Mouse (Mus musculus): ENCODE results near the gene Gm9972. TPM values are rescaled to one million over a fixed set of nuclear protein-coding genes. Genes with fewer than 3 reads are reported as not detected.

Gm9972 gene
- total and polyA plus RNA-seq, 3 experiments, result not detected

- H3K36me3 ChIP-seq (replicated peaks in 1 of 2; ENCODE audit: control insufficient read depth in 1 of 2, insufficient read depth in 1 of 2, low read length in 1 of 2), result no peaks in the 10 kb centered on the region
- H3K27ac ChIP-seq (ENCODE audit: insufficient read depth, low read depth), result no peak overlapping the region
- in situ Hi-C loops (cut with MboI; ENCODE audit: low pct_ligation_motif_present, low pct_unique_long_range_greater_than_20kb, low sequenced_read_pairs), result no loop called here
- H3K4me1 ChIP-seq (ENCODE audit: control insufficient read depth in 1 of 2, insufficient read depth in 2 of 2), result no peaks in the 10 kb centered on the region
- no peak overlapping the region for H3K4me3 ChIP-seq (replicated peaks in 1 of 3; ENCODE audit: low read depth in 2 of 3, low read length in 2 of 3, poor library complexity in 1 of 3)
- no peaks in the 10 kb centered on the region for H3K27me3 ChIP-seq (replicated peaks)
- dilution Hi-C loops (cut with MboI; ENCODE audit: extremely low pct_ligation_motif_present, extremely low pct_unique_long_range_greater_than_20kb, low sequenced_read_pairs), result no loop called here
- no peak for DNase-seq (ENCODE audit: extremely low read depth)
- H3K79me2 ChIP-seq (replicated peaks; ENCODE audit: control insufficient read depth, extremely low read depth, insufficient read depth, poor library complexity, severe bottlenecking), result no peaks in the 10 kb centered on the region
- no peak for TF ChIP-seq ZMIZ1 (IDR thresholded peaks at IDR 0.05; ENCODE audit: low read depth, low read length)
- no peak for TF ChIP-seq CHD2 (IDR thresholded peaks at IDR 0.05; ENCODE audit: low read length)
- TF ChIP-seq KAT2A (IDR thresholded peaks at IDR 0.05; ENCODE audit: insufficient replicate concordance, low read length), result no peak
- no peak for TF ChIP-seq RCOR1 (conservative IDR thresholded peaks at IDR 0.05; ENCODE audit: low read depth, low read length)
- no peak for TF ChIP-seq USF2 (conservative IDR thresholded peaks at IDR 0.05; ENCODE audit: low read depth, low read length)
- TF ChIP-seq UBTF (IDR thresholded peaks at IDR 0.05; ENCODE audit: low read depth, low read length), result no peak
- H3K9ac ChIP-seq (ENCODE audit: insufficient read depth, low read depth), result no peak overlapping the region
- no peaks in the 10 kb centered on the region for H3K9me3 ChIP-seq (replicated peaks; ENCODE audit: low read length)
- no peak overlapping the region for H3K4me2 ChIP-seq (ENCODE audit: insufficient read depth, low read depth, poor library complexity, severe bottlenecking)
These were observed 12.3 kb upstream of the Gm9972 start for GRCm38 (mm10) chr11:43023109-43023688.

DNA sequence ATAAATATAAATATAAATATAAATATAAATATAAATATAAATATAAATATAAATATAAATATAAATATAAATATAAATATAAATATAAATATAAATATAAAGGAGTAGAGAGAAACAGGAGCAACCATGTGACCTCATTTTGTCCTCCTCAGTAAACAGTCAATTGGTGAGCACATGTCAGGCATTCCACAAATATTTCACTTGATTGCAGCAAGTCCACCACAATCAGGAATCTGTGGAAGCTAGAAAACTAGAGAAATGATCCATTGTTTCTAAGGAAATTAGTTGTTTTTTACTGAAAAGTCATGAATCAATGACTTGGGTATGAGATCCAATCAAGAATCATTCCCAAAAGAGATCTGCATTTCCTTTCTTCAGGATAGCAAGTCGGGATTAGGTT, 5.7 kb upstream of the Gm9972 start:
- Histone ChIP-seq H3K9me3 (replicated peaks; ENCODE audit: low read length) (no peaks in the 10 kb centered on the region), H3K4me1 (ENCODE audit: control insufficient read depth in 1 of 2, insufficient read depth in 2 of 2) (peaks cover 2 to 5% of the 10 kb centered on the region in 2 experiments; a peak in 3 of 4 replicates), H3K27ac (ENCODE audit: insufficient read depth, low read depth) (no peak overlapping the region), H3K4me2 (ENCODE audit: insufficient read depth, low read depth, poor library complexity, severe bottlenecking) (no peak overlapping the region), H3K79me2 (replicated peaks; ENCODE audit: control insufficient read depth, extremely low read depth, insufficient read depth, poor library complexity, severe bottlenecking) (no peaks in the 10 kb centered on the region), H3K9ac (ENCODE audit: insufficient read depth, low read depth) (no peak overlapping the region), H3K27me3 (replicated peaks) (no peaks in the 10 kb centered on the region), H3K4me3 (replicated peaks in 1 of 3; ENCODE audit: low read depth in 2 of 3, low read length in 2 of 3, poor library complexity in 1 of 3) (no peak overlapping the region), H3K36me3 (replicated peaks in 1 of 2; ENCODE audit: control insufficient read depth in 1 of 2, insufficient read depth in 1 of 2, low read length in 1 of 2) (no peaks in the 10 kb centered on the region)
- dilution Hi-C loops (cut with MboI; ENCODE audit: extremely low pct_ligation_motif_present, extremely low pct_unique_long_range_greater_than_20kb, low sequenced_read_pairs), result no loop called here
- TF ChIP-seq SMC3 (IDR thresholded peaks at IDR 0.05; ENCODE audit: low read depth, low read length), result no peak
- no peak for TF ChIP-seq PAX5 (IDR thresholded peaks at IDR 0.05; ENCODE audit: low read length)
- no peak for TF ChIP-seq TBP (conservative IDR thresholded peaks at IDR 0.05; ENCODE audit: low read depth, low read length)
- no peak for TF ChIP-seq GABPA (IDR thresholded peaks at IDR 0.05; ENCODE audit: insufficient replicate concordance, low read depth, low read length)
- TF ChIP-seq CTCF (conservative IDR thresholded peaks at IDR 0.05 in 1 of 2, IDR thresholded peaks at IDR 0.05 in 1 of 2; ENCODE audit: low read depth in 2 of 2, low read length in 2 of 2), result no peak
- TF ChIP-seq TCF12 (IDR thresholded peaks at IDR 0.05; ENCODE audit: low read depth, low read length), result no peak
- TF ChIP-seq ZMIZ1 (IDR thresholded peaks at IDR 0.05; ENCODE audit: low read depth, low read length), result no peak
- TF ChIP-seq MAX (IDR thresholded peaks at IDR 0.05; ENCODE audit: low read length), result no peak
- no peak for TF ChIP-seq CHD1 (IDR thresholded peaks at IDR 0.05; ENCODE audit: low read depth, low read length)
- TF ChIP-seq NRF1 (IDR thresholded peaks at IDR 0.05; ENCODE audit: low read depth, low read length), result no peak
- no peak for TF ChIP-seq MEF2A (IDR thresholded peaks at IDR 0.05; ENCODE audit: borderline replicate concordance, low read depth, low read length)
- DNase-seq (ENCODE audit: extremely low read depth), result no peak
- in situ Hi-C loops (cut with MboI; ENCODE audit: low pct_ligation_motif_present, low pct_unique_long_range_greater_than_20kb, low sequenced_read_pairs), result no loop called here

Measured in CH12.LX (cell line).